Mouse (Mus musculus): ENCODE results near the gene Cnnm1. TPM values are rescaled to one million over a fixed set of nuclear protein-coding genes. Genes with fewer than 3 reads are reported as not detected.
"Not testable (repeated sequence)": the region's sequence is repeated elsewhere in the genome, so short reads cannot be mapped to it uniquely, and the experiment has no call there.

Cnnm1 gene
- polyA plus RNA-seq, 1 experiment from 2014 or later: 1.00 TPM

- Histone ChIP-seq H3K27me3 (no peaks in the 10 kb centered on the region; the same call in 1 of the 2 replicates), H3K4me1 (peaks cover 4% of the 10 kb centered on the region; the same call in 1 of the 2 replicates), H3K36me3 (no peaks in the 10 kb centered on the region), H3K4me3 (no peak overlapping the region), H3K4me2 (replicated peaks) (no peak overlapping the region), H3K9me3 (no peaks in the 10 kb centered on the region), H3K9ac (no peak overlapping the region), H3K27ac (no peak overlapping the region)
- ATAC-seq (ENCODE audit: insufficient number of reproducible peaks, insufficient read depth, low FRiP score, low TSS enrichment): no peak
- 83% methylated on average over 12 of the region's 12 CpGs for WGBS
These were observed 27.9 kb downstream of the Cnnm1 start for GRCm38 (mm10) chr19:43467927-43468685.

DNA sequence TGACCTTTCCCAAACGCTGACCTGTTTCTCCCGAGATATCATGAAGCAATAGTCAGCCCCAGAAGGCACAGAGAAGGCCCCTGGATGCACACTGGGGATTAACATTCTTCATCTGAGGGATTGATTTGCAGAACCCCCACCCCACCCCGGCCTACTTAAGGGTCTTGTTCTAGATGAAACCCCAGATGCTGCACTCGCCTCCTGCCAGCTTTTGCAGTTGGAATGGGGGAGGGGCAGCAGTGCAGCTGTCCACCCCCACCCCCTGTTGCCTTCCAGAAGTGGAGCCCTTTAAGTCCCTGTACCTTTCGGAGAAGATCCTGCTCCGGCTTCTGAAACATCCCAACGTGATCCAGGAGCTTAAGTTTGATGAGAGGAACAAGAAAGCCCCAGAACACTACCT is 29.1 kb downstream of the Cnnm1 start:
- no peak overlapping the region for H3K9ac ChIP-seq
- H3K27me3 ChIP-seq: no peaks in the 10 kb centered on the region; the same call in 1 of the 2 replicates
- no peak overlapping the region for H3K4me2 ChIP-seq (replicated peaks)
- no peak overlapping the region for H3K4me3 ChIP-seq
- no peaks in the 10 kb centered on the region for H3K36me3 ChIP-seq
- no peaks in the 10 kb centered on the region for H3K9me3 ChIP-seq
- peaks cover 4% of the 10 kb centered on the region; the same call in 1 of the 2 replicates for H3K4me1 ChIP-seq
- WGBS: 57% methylated on average over 7 of the region's 7 CpGs
- ATAC-seq (ENCODE audit: insufficient number of reproducible peaks, insufficient read depth, low FRiP score, low TSS enrichment): no peak
- H3K27ac ChIP-seq: no peak overlapping the region

DNA sequence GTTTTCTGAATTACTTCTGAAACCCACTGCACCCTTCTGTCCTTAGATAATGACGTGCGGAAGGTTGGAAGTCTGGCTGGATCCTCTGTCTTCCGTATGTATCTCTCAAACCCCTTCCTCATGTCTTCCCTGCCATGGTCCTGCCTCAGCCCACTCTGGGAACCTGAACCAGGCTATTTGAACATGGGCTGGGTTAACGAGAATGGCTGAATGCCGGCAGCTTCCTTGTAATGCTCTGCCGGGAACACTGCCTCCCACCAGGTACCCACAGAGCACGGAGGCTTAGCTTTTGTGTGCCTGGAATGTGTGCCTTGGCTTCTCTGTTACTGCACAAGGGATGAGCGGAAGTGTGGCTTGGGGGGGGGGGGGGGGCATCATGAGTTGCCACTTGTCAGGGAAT is 32.1 kb downstream of the Cnnm1 start:
- Histone ChIP-seq H3K4me3 (no peak overlapping the region), H3K4me1 (peaks cover 11% of the 10 kb centered on the region), H3K9ac (no peak overlapping the region), H3K27ac (no peak overlapping the region), H3K9me3 (no peaks in the 10 kb centered on the region), H3K4me2 (replicated peaks) (no peak overlapping the region), H3K36me3 (no peaks in the 10 kb centered on the region), H3K27me3 (no peaks in the 10 kb centered on the region)
- ATAC-seq (ENCODE audit: insufficient number of reproducible peaks, insufficient read depth, low FRiP score, low TSS enrichment): no peak
- 66% methylated on average over 8 of the region's 8 CpGs for WGBS

DNA sequence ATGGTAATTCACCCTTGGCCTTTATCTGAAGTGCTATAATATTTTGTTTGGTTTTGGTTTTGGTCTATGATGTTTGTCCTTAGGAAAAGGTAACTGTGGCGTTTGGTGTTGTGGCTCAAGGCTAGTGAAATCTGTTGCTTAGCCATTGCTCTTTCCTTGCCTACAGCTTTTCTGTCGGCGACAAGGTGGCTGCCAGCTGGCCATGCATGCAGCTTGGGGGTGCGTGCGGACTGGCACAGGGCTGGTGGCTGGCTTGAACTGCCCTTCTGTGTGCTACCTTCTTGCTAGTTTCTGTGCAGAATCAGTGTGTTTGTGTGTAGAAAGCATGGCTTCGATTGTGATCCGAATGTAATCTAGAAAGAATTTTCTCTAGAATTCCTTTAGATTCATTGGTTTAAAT is 32.5 kb downstream of the Cnnm1 start:
- no peak for ATAC-seq (ENCODE audit: insufficient number of reproducible peaks, insufficient read depth, low FRiP score, low TSS enrichment)
- Histone ChIP-seq H3K9ac (no peak overlapping the region), H3K4me1 (peaks cover 11% of the 10 kb centered on the region), H3K4me3 (no peak overlapping the region), H3K27ac (no peak overlapping the region), H3K9me3 (no peaks in the 10 kb centered on the region), H3K27me3 (no peaks in the 10 kb centered on the region), H3K36me3 (no peaks in the 10 kb centered on the region), H3K4me2 (replicated peaks) (no peak overlapping the region)
- WGBS: 90% methylated on average over 7 of the region's 7 CpGs

DNA sequence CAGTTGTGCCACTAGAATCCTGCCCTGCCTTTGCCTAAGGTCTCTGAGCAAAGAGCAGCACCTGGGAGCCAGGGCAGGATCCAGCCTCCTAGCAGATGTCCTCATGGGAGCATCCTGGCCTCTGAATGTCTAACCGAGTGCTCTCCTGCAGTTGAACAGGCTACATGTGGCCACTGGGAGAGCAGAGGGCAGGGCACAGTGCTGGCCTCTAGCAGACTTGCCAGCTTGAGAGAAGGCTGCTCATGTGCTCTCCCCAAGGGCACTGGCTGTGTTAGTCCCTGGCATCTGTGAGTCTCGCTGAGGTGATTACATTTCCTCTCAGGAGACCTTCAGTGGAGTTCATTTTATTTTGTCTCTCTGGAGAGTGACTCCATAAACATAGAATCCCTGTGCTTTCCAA is 35.4 kb downstream of the Cnnm1 start:
- Histone ChIP-seq H3K4me1 (peaks cover 22% of the 10 kb centered on the region), H3K4me2 (replicated peaks) (no peak overlapping the region), H3K36me3 (no peaks in the 10 kb centered on the region), H3K9me3 (no peaks in the 10 kb centered on the region), H3K9ac (0 out of 2 replicates have a peak overlapping the region, but pooled peaks have one; percentile 4), H3K4me3 (no peak overlapping the region), H3K27ac (no peak overlapping the region), H3K27me3 (no peaks in the 10 kb centered on the region)
- ATAC-seq (ENCODE audit: insufficient number of reproducible peaks, insufficient read depth, low FRiP score, low TSS enrichment): no peak
- WGBS: 36% methylated on average over 2 of the region's 2 CpGs

GRCm38 (mm10) chr19:43476063-43476462 is 35.8 kb downstream of the Cnnm1 start:
- Histone ChIP-seq H3K27ac (no peak overlapping the region), H3K27me3 (no peaks in the 10 kb centered on the region), H3K4me2 (replicated peaks) (no peak overlapping the region), H3K4me1 (peaks cover 22% of the 10 kb centered on the region), H3K4me3 (no peak overlapping the region), H3K9me3 (no peaks in the 10 kb centered on the region), H3K36me3 (no peaks in the 10 kb centered on the region), H3K9ac (no peak overlapping the region)
- no peak for ATAC-seq (ENCODE audit: insufficient number of reproducible peaks, insufficient read depth, low FRiP score, low TSS enrichment)
- WGBS: 69% methylated on average over 7 of the region's 7 CpGs

- no peaks in the 10 kb centered on the region for H3K9me3 ChIP-seq
- WGBS: 61% methylated on average over 5 of the region's 5 CpGs
- H3K9ac ChIP-seq: no peak overlapping the region
- H3K27me3 ChIP-seq: no peaks in the 10 kb centered on the region
- no peak overlapping the region for H3K4me3 ChIP-seq
- ATAC-seq (ENCODE audit: insufficient number of reproducible peaks, insufficient read depth, low FRiP score, low TSS enrichment): no peak
- H3K36me3 ChIP-seq: no peaks in the 10 kb centered on the region
- H3K27ac ChIP-seq: no peak overlapping the region
- H3K4me1 ChIP-seq: peaks cover 22% of the 10 kb centered on the region
- no peak overlapping the region for H3K4me2 ChIP-seq (replicated peaks)
These were observed 37.2 kb downstream of the Cnnm1 start for GRCm38 (mm10) chr19:43477436-43477835.

DNA sequence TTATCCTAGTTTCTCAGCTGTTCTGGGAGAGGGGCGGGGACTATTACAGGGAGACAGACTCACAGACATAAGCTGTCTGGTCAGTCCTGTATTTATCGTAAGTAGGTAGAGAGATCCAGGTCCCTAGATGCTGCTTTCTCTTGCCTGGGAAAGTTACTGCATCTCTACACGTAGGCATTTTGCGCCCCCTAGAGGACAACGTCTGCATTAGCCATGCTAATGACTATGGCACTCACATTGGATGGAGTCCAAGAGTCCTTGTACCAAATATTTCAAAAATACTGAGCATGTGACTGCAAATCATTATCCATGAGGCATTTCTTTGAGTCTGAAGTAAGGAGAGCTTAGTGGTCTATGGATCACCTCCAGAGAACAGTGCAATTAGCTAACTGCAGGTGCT is 38.7 kb downstream of the Cnnm1 start:
- H3K9me3 ChIP-seq: no peaks in the 10 kb centered on the region
- H3K4me3 ChIP-seq: no peak overlapping the region
- ATAC-seq (ENCODE audit: insufficient number of reproducible peaks, insufficient read depth, low FRiP score, low TSS enrichment): no peak
- no peak overlapping the region for H3K27ac ChIP-seq
- no peaks in the 10 kb centered on the region for H3K27me3 ChIP-seq
- 19% methylated on average over 5 of the region's 5 CpGs for WGBS
- no peaks in the 10 kb centered on the region for H3K36me3 ChIP-seq
- H3K4me1 ChIP-seq: peaks cover 22% of the 10 kb centered on the region
- H3K9ac ChIP-seq: no peak overlapping the region
- no peak overlapping the region for H3K4me2 ChIP-seq (replicated peaks)

- ATAC-seq (ENCODE audit: insufficient number of reproducible peaks, insufficient read depth, low FRiP score, low TSS enrichment): no peak
- Histone ChIP-seq H3K4me2 (replicated peaks) (no peak overlapping the region), H3K4me3 (no peak overlapping the region)
These were observed 39.2 kb downstream of the Cnnm1 start for GRCm38 (mm10) chr19:43479431-43479830.

DNA sequence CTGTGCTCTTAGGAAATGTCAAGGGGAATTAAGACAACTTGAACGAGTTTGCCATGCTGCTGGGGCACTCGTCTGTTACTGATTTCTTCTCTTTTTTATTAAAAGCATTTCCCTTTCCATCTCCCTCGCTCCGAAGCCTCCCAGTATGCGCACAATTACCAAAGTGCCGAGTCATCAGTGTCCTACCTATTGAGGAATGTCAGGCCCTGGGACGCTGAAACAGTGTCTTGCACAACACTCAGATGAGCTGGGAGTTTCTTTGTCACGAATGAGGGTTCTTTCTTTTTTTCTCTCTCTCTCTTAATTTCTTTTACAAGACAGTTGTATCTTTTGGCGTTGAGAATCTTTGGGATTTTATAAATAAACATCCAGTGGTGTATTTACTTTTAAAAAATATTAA is 40.3 kb downstream of the Cnnm1 start:
- H3K27ac ChIP-seq: peak overlapping the region; percentile 61
- no peaks in the 10 kb centered on the region for H3K9me3 ChIP-seq
- H3K4me2 ChIP-seq (replicated peaks): no peak overlapping the region
- WGBS: 31% methylated on average over 9 of the region's 9 CpGs
- H3K4me3 ChIP-seq: no peak overlapping the region
- no peaks in the 10 kb centered on the region for H3K36me3 ChIP-seq
- H3K27me3 ChIP-seq: no peaks in the 10 kb centered on the region
- ATAC-seq (ENCODE audit: insufficient number of reproducible peaks, insufficient read depth, low FRiP score, low TSS enrichment): no peak
- H3K9ac ChIP-seq: no peak overlapping the region
- peaks cover 21% of the 10 kb centered on the region for H3K4me1 ChIP-seq

More at GRCm38 (mm10) chr19:43479431-43479830, 39.2 kb downstream of the Cnnm1 start:
- no peak overlapping the region for H3K9ac ChIP-seq
- H3K4me1 ChIP-seq: peaks cover 22% of the 10 kb centered on the region
- H3K27me3 ChIP-seq: no peaks in the 10 kb centered on the region
- no peak overlapping the region; the same call in 1 of the 2 replicates for H3K27ac ChIP-seq
- WGBS: 46% methylated on average over 5 of the region's 5 CpGs
- no peaks in the 10 kb centered on the region for H3K9me3 ChIP-seq
- no peaks in the 10 kb centered on the region for H3K36me3 ChIP-seq

- no peaks in the 10 kb centered on the region for H3K36me3 ChIP-seq
- no peak overlapping the region for H3K4me2 ChIP-seq (replicated peaks)
- H3K9ac ChIP-seq: no peak overlapping the region
- H3K27ac ChIP-seq: no peak overlapping the region
- no peaks in the 10 kb centered on the region for H3K9me3 ChIP-seq
- no peak for ATAC-seq (ENCODE audit: insufficient number of reproducible peaks, insufficient read depth, low FRiP score, low TSS enrichment)
- H3K4me3 ChIP-seq: no peak overlapping the region
- peaks cover 6% of the 10 kb centered on the region; the same call in 1 of the 2 replicates for H3K4me1 ChIP-seq
- H3K27me3 ChIP-seq: 0 out of 2 replicates have a peak, but pooled peaks cover 2% of the 10 kb centered on the region
- WGBS: 34% methylated on average over 3 of the region's 3 CpGs
These were observed 47.2 kb downstream of the Cnnm1 start for GRCm38 (mm10) chr19:43487429-43487828.

DNA sequence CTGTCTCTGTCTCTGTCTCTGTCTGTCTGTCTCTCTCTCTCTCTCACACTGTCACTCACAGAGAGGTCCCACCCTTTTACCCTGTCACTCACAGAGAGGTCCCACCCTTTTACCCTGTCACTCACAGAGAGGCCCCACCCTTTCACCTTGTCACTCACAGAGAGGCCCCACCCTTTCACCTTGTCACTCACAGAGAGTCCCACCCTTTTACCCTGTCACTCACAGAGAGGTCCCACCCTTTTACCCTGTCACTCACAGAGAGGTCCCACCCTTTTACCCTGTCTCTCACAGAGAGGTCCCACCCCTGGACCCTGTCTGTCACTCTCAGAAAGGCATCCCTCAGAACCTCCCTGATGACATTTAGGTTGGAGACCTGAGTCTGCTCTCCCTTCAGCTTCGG is 53.1 kb downstream of the Cnnm1 start:
- H3K4me1 ChIP-seq: not testable (repeated sequence)

More for the DNA sequence above, 53.1 kb downstream of the Cnnm1 start:
- not testable (repeated sequence) for H3K9me3 ChIP-seq; ATAC-seq (ENCODE audit: insufficient number of reproducible peaks, insufficient read depth, low FRiP score, low TSS enrichment); H3K9ac ChIP-seq; H3K27ac ChIP-seq; H3K4me3 ChIP-seq; H3K36me3 ChIP-seq; H3K27me3 ChIP-seq; H3K4me2 ChIP-seq (replicated peaks)
- whole genome bisulfite sequencing: 78% methylated on average over 1 of the region's 1 CpGs

Measured in embryonic facial prominence, embryonic 12.5 days (tissue).